Mouse (Mus musculus) heart, embryonic 14.5 days (tissue): ENCODE results near the gene Srsf10. TPM values are rescaled to one million over a fixed set of nuclear protein-coding genes. Genes with fewer than 3 reads are reported as not detected.
A peak's percentile ranks its signal among the peaks of the same experiment; 100 is the strongest.

Experiments used
- ATAC-seq: fragments of 200-750 bp; cut with Nextera tagmentation; 2 replicates; pipeline ENCODE4 v1.8.0; 2017; ENCODE audit warnings: low read depth, moderate TSS enrichment; ENCODE audit not compliant: insufficient number of reproducible peaks, insufficient read depth, low FRiP score
- H3K27ac ChIP-seq, 2 experiments: fragments of 200-500 bp in 1 of 2; fragments of 300-500 bp in 1 of 2; sonication (generic) in 1 of 2; replicated peaks in 1 of 2; 2 replicates each; pipeline ENCODE4 v1.5.1; 2012 to 2014; ENCODE audit warnings: low read depth in 2 of 2, low read length in 2 of 2, control low read depth in 1 of 2, mild to moderate bottlenecking in 1 of 2, mixed read lengths in 1 of 2; ENCODE audit not compliant: control insufficient read depth in 1 of 2, insufficient read depth in 1 of 2
- H3K27me3 ChIP-seq: fragments of 300-500 bp; sonication (generic); 2 replicates; pipeline ENCODE4 v1.6.1; 2014; ENCODE audit warnings: mild to moderate bottlenecking, low read length, control low read depth; ENCODE audit not compliant: control insufficient read depth, insufficient read depth
- H3K36me3 ChIP-seq: fragments of 300-500 bp; sonication (generic); 2 replicates; pipeline ENCODE4 v1.6.1; 2014; ENCODE audit warnings: mild to moderate bottlenecking, control low read depth, low read length, mixed read lengths; ENCODE audit not compliant: control insufficient read depth, insufficient read depth
- H3K4me1 ChIP-seq, 2 experiments: fragments of 200-500 bp in 1 of 2; fragments of 300-500 bp in 1 of 2; sonication (generic) in 1 of 2; 2 replicates each; pipeline ENCODE4 v1.6.1; 2012 to 2014; ENCODE audit warnings: low read length in 2 of 2, control low read depth in 1 of 2, mixed read lengths in 1 of 2; ENCODE audit not compliant: control insufficient read depth in 2 of 2, insufficient read depth in 2 of 2
- H3K4me2 ChIP-seq: fragments of 300-500 bp; sonication (generic); 2 replicates; pipeline ENCODE4 v1.6.1; 2014; ENCODE audit warnings: mild to moderate bottlenecking, low read length
- H3K4me3 ChIP-seq, 2 experiments: fragments of 200-500 bp in 1 of 2; fragments of 300-500 bp in 1 of 2; sonication (generic) in 1 of 2; 2 replicates each; pipeline ENCODE4 v1.5.1; 2012 to 2014; ENCODE audit warnings: low read length in 2 of 2, mild to moderate bottlenecking in 2 of 2, control low read depth in 1 of 2, low read depth in 1 of 2, moderate library complexity in 1 of 2; ENCODE audit not compliant: control insufficient read depth in 1 of 2, insufficient read depth in 1 of 2
- H3K9ac ChIP-seq: fragments of 300-500 bp; sonication (generic); 2 replicates; pipeline ENCODE4 v1.6.1; 2014; ENCODE audit warnings: mild to moderate bottlenecking, low read length
- H3K9me3 ChIP-seq: fragments of 300-500 bp; sonication (generic); 2 replicates; pipeline ENCODE4 v1.6.1; 2016; ENCODE audit warnings: low read length, control low read depth; ENCODE audit not compliant: control insufficient read depth
- WGBS: fragments of 180-500 bp; shearing (Covaris S2); extraction: QIAGEN DNeasy Blood & Tissue Kit; methylation state at CpG from one replicate; pipeline ENCODE4 v1.1.7; 2014; 5-methylcytosine and 5-hydroxymethylcytosine counted together
- polyA plus RNA-seq: library from polyadenylated mRNA; unstranded; fragments of >200 nt; fragmentation: Nextera tagmentation; extraction: Ambion mirVana; gene quantifications from 2 replicates; pipeline ENCODE4 v1.2.1, GENCODE M21; 2014

Gene Srsf10
- 144 and 147 TPM in 2 replicates for polyA plus RNA-seq

DNA sequence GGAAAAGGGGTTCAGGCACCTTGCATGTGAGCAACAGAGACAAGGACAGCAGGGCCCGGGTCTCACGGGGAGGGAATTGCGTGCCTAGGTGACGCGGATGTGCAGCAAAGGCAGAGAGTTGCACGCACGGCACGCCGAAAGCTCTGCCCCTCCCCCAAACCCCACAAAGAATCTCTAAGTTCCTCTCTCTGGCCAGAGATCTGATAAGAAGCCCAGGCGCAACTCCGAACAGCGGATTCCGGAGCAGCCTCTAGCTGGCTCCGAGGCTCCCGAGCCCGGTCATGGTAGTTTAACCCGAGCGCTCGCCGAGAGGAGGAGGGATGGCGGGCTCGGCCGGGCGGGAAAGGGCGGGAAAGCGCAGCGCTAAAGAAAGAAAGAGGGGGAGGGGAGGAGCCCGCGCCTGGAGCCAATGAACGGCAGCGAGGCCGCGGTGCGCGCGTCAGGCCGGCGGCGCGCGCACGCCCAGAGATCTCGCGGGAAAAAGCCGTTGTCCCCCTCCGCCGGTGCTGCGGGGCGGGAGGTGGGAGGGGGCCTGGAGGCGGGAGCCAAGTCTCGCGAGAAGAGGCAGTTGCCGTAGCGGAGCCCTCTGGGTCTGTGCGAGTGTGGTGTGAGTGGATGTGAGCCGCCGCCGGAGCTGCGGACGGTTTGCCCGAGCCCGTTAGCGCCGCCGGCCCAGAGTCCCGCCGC, at the start of gene Srsf10:
Gene Srsf10 (plus strand): TSS at position 212 of the 687 bp plus-strand sequence.
- no peaks in the 10 kb centered on the region for H3K27me3 ChIP-seq
- no peaks in the 10 kb centered on the region for H3K9me3 ChIP-seq
- H3K9ac ChIP-seq = peak within 1 kb of the TSS; percentile 96
- peaks cover 5 to 34% of the 10 kb centered on the region in 2 experiments for H3K4me1 ChIP-seq
- WGBS = under 1% methylated on average over 54 of the region's 67 CpGs
- peak within 1 kb of the TSS; percentile 85 for H3K4me2 ChIP-seq
- H3K4me3 ChIP-seq = peak within 1 kb of the TSS; percentile 74 to 95
- peak; percentile 93 for ATAC-seq
- H3K36me3 ChIP-seq = 0 out of 2 replicates have a peak, but pooled peaks cover 6% of the 10 kb centered on the region
- H3K27ac ChIP-seq = peak within 1 kb of the TSS; percentile 99

DNA sequence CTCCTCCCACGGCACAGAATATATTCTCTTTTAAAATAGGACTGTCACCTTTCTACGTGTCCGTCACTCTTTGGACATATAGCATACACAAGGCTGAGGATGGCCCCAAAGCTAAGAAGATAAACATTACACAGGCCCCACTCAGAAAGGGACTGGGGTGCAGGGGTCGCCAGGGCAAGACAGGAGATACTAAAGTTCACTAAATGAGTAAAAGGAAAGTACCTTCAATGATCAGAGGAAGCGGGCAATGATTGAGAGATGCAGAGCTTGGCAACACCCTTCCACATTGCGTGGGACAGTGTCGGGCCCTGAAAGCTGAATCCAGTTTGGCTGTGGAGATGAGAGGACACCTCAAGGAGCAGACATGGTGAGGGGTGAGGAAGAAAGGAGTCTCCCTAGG, 40.7 kb upstream of the Srsf10 start:
- no peak for ATAC-seq
- WGBS = 78% methylated on average over 7 of the region's 7 CpGs
- Histone ChIP-seq H3K4me2 (no peak overlapping the region), H3K4me1 (no peaks in the 10 kb centered on the region), H3K9ac (no peak overlapping the region), H3K4me3 (no peak overlapping the region), H3K27ac (no peak overlapping the region), H3K9me3 (0 out of 2 replicates have a peak, but pooled peaks cover 4% of the 10 kb centered on the region), H3K27me3 (no peaks in the 10 kb centered on the region), H3K36me3 (no peaks in the 10 kb centered on the region)

DNA sequence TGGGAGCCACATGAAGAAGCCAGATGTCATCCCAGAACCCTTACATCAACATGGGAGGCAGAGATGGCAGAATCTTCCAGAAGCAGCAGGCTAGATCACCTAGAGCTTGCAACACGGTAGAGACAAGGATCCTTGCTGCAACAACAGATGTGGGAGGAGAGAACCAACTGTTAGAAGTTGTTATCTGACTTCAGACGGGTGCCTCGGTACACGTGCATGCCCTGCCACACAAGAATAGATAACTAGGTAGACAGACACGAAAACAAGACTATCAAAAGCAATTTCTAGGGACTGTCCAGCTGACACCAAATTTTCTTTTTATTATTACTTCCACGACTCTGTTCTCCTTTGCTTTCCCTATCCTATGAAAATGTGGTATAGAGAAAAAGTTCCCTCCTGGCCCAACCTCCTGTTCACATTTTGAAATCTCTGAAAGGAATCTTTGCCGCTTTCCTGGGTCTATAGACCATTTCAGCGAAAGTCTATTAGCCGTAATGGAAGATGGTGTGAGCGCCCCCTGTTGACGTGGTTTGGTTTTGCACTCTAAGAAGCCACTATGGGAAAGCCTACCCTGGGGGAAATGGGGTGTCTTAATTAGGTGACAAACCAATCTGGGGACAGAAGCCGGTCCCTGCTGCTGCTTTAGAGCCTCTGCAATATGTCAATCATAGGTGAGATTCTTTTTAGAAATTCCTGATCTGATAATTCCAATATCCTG, 38.5 kb upstream of the Srsf10 start:
- no peak for ATAC-seq

DNA sequence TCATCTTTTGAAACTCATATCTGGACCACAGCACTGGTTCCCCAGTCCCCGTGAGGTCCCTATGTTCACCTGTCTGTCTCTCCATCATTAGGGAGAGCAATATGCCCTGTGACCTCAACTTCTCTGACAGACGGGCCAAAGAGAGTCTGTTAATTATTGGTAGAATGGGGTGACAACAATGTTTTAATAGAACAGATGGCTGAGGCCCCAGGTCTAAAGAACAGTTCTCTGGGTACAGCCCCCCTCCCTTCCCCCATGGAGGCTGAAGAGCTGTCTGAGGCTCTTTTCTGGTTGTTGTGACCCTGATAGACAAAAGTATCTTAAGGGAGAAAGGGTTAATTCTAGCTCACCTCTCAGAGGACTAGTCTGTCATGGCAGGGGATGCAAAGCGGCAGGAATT, 37.2 kb upstream of the Srsf10 start:
- Histone ChIP-seq H3K4me2 (no peak overlapping the region), H3K27me3 (no peaks in the 10 kb centered on the region), H3K9ac (no peak overlapping the region), H3K4me1 (peaks cover 3 to 4% of the 10 kb centered on the region in 2 experiments; a peak in 2 of 4 replicates), H3K36me3 (no peaks in the 10 kb centered on the region), H3K27ac (no peak overlapping the region), H3K4me3 (no peak overlapping the region), H3K9me3 (0 out of 2 replicates have a peak, but pooled peaks cover 4% of the 10 kb centered on the region)
- no peak for ATAC-seq
- WGBS = 84% methylated on average over 3 of the region's 3 CpGs

More for the DNA sequence above, 38.5 kb upstream of the Srsf10 start:
- Histone ChIP-seq H3K4me2 (no peak overlapping the region), H3K9ac (no peak overlapping the region), H3K36me3 (no peaks in the 10 kb centered on the region), H3K27ac (no peak overlapping the region), H3K4me1 (peaks cover 3 to 4% of the 10 kb centered on the region in 2 experiments; a peak in 2 of 4 replicates), H3K9me3 (0 out of 2 replicates have a peak, but pooled peaks cover 4% of the 10 kb centered on the region), H3K4me3 (no peak overlapping the region), H3K27me3 (no peaks in the 10 kb centered on the region)
- 29% methylated on average over 12 of the region's 12 CpGs for WGBS

DNA sequence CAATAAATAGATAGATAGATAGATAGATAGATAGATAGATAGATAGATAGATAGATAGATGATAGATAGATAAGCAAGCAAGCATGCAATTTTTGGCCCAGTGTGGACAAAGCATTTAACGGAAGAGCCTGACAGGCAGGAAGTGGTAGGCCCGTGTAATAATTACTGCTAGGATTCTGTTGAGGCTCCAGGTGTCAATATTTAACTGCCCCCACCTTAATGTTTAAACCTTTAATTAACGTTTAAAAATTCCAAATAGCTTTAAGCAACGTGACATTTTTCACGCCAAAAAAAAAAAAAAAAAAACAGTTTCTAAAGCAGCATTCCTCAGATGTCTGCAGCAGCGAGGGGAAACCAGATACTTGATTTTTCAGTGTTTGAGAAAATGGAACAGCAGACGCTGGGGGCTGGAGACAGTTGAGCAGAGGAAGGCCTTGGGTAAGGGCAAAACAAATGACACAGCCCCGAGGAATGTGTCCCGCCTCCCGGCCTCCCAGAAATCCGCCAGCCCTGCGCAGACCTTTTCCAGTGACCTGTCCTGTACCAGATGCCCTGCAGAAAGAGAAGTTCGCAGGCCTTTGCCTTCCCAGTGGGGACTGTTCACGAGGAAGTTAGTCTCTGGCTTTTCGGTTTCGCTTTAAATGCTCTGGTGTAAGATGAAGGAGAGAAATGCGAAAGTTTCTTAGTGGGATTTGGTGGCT, 35.6 kb upstream of the Srsf10 start:
- Histone ChIP-seq H3K36me3 (no peaks in the 10 kb centered on the region), H3K9ac (no peak overlapping the region), H3K27ac (peak overlapping the region; percentile 43 to 70), H3K27me3 (no peaks in the 10 kb centered on the region), H3K9me3 (0 out of 2 replicates have a peak, but pooled peaks cover 4% of the 10 kb centered on the region), H3K4me1 (peaks cover 3 to 4% of the 10 kb centered on the region in 2 experiments; a peak in 2 of 4 replicates), H3K4me3 (no peak overlapping the region), H3K4me2 (peak overlapping the region; percentile 18)
- 43% methylated on average over 17 of the region's 17 CpGs for WGBS
- no peak for ATAC-seq

DNA sequence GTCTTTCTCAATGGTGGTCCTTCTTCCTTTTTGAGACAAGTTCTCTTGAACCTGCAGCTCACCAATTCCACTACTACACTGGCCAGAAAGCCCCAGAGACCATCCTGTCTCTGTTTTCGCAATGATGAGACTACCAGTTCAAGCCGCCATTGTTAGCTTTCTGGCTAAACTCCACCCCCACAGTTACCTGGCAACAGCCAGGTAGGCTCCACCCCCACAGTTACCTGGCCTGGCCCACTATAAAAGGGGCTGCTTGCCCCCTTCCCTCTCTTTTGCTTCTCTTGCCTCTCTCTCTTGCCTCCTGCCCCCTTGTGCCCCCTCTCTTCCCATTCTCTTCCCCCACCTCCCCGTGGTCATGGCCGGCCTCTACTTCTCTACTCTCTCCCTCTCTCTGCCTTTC, 33.8 kb upstream of the Srsf10 start:
- Histone ChIP-seq H3K4me2 (no peak overlapping the region), H3K27ac (no peak overlapping the region), H3K27me3 (no peaks in the 10 kb centered on the region), H3K36me3 (no peaks in the 10 kb centered on the region), H3K9ac (no peak overlapping the region), H3K9me3 (0 out of 2 replicates have a peak, but pooled peaks cover 4% of the 10 kb centered on the region), H3K4me1 (peaks cover 3 to 4% of the 10 kb centered on the region in 2 experiments; a peak in 2 of 4 replicates), H3K4me3 (no peak overlapping the region)
- ATAC-seq = no peak
- WGBS = 88% methylated on average over 4 of the region's 4 CpGs

DNA sequence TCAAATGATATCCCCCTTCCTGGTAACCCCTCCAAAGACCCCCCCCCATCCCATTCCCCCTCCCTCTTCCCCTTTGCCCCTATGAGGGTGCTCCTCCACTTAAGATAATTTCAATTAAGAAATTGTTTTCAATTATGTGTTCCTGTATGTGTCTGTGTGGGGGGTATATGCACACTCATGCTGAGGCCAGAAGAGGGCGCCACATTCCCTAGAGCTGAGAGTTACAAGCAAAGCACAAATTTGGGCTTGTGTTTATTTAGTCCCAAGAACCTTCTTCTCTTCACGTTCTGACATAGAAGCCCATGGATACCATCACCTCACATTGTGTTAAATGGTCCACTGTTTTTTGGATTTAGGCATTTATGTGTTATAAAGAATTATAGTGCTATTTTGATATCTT, 32.2 kb upstream of the Srsf10 start:
- no peaks in the 10 kb centered on the region for H3K36me3 ChIP-seq
- no peak overlapping the region for H3K4me3 ChIP-seq
- H3K9ac ChIP-seq = no peak overlapping the region
- no peak overlapping the region for H3K4me2 ChIP-seq
- no peaks in the 10 kb centered on the region for H3K27me3 ChIP-seq
- H3K27ac ChIP-seq = no peak overlapping the region
- H3K4me1 ChIP-seq = peaks cover 4 to 5% of the 10 kb centered on the region in 2 experiments
- H3K9me3 ChIP-seq = 0 out of 2 replicates have a peak, but pooled peaks cover 4% of the 10 kb centered on the region
- no peak for ATAC-seq
- WGBS = 71% methylated on average over 2 of the region's 2 CpGs
